Mouse (Mus musculus) thymus, postnatal 4 days (tissue): ENCODE data around the gene Antxr2.

Experiments used
- DNase-seq: peaks from one replicate; pipeline ENCODE4 v3.0.0; 2021

The Antxr2 gene

DNA sequence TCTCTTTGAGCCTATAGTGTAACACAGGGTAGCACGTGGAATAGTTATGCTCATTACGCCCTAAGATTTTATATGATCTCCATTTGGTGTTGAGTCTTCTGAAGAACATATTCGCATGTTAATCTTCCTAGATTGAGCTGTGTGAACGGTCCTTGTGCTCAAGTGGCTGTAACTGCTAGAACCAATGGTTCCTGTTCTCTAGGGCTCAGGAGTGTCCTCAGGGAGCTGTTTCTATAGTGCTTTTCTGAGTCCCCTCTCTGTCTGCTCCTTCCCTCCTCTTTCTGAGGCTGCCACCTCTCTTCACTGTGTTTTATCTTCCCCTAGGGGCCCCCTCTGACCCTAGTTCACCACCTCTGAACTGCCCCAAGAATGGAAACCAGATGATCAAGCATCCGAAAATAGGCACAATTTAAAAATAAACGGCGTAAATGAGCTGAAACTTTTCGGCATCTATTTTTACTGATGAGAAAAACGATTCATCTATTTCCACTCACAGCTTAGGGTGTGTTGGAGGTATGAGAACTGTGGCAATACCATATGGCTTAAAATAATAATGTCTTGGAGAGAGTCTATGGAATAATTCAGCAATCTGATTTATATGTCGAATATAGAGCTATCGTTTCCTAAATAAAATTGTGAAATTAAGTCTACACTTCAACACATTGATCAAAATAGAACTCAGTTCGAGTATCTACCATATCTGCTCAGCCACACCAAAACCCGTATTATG lies 124.1 kb downstream of the Antxr2 start:
- DNase-seq, result no peak

GRCm38 (mm10) chr5:97905856-97906255 lies 125.0 kb downstream of the Antxr2 start:
- no peak for DNase-seq

DNA sequence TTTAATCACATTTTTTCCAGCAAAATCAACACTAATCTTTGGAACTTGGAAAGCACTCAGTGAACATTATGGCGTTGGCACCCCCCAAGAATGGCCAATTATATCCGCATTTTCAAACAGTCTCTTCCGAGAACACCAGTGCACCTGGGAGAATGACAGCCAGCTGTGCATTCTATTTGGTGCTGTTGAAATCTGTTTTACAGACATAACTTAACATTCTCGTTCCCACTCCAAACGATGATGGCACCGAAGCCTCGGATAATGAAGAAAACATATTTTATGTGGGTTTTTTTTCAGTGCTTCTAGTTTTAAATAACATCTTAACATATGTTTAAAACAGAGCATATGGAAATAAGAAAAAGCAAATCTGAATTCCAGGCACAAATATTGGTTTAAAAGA lies 129.7 kb downstream of the Antxr2 start:
- no peak for DNase-seq

DNA sequence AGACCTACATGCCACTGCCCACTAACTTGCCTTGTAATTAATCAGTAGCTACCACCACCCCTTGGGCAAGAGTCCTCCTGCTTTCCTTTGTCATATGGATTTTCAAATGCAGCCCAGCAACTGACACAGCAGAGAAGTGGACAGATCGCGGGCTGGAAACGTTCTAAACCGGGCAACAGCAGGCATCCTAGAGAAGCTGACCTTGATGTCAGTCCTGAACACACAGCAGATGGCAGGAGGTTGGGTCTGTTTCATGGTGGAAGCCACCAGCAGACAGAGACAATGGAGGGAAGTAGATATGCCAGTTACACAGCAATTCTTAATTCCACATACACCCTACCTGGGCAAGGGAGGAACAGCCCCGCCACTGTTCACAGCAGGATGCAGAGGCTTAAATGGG lies 131.5 kb downstream of the Antxr2 start:
- DNase-seq, result no peak

DNA sequence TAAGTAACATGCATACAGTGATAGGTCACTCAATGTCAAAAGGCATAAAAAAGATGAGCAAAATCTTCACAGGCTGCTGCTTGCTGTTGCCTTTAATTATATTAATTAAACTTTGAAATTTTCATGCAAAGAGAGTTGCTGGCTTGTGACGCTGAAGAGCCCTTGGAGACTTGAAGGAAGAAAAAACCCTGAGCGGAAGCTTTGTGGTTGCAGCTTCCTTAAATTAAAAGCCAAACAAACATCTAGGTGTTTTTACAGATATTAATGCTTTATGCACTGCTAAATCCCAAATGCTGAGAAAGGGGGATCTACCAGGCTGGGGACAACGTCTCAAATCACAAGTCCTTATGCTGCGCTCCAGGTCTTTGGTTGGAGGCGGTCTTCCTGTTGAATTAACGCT lies 145.4 kb downstream of the Antxr2 start:
- DNase-seq, result no peak

- no peak for DNase-seq
Measured at GRCm38 (mm10) chr5:97884110-97884509, 146.7 kb downstream of the Antxr2 start.

GRCm38 (mm10) chr5:97881421-97881820 lies 149.4 kb downstream of the Antxr2 start:
- DNase-seq, result no peak

DNA sequence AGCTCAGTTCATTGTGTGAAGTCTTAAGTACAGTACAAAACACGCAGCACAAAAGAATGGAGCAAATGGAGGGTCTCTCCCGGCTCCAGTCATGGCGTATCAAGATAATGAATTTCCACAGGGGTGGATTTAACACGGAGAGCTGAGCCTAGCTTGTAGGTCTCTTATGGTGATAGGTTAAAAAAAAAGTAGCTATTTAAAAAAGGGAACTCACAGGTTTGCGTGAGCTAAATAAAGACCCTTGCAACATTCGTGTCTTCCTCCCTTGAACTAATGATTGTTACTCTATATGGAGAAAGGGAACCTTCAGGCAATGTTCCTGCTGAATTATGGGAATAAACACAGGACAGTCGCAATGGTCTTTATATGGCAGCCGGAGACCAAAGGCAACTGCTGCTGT lies 150.7 kb downstream of the Antxr2 start:
- no peak for DNase-seq

GRCm38 (mm10) chr5:97878871-97879270 lies 152.0 kb downstream of the Antxr2 start:
- no peak for DNase-seq

GRCm38 (mm10) chr5:97878215-97878794 lies 152.5 kb downstream of the Antxr2 start:
- DNase-seq, result no peak

- DNase-seq, result no peak
Measured at GRCm38 (mm10) chr5:97876895-97877294, 153.9 kb downstream of the Antxr2 start.

DNA sequence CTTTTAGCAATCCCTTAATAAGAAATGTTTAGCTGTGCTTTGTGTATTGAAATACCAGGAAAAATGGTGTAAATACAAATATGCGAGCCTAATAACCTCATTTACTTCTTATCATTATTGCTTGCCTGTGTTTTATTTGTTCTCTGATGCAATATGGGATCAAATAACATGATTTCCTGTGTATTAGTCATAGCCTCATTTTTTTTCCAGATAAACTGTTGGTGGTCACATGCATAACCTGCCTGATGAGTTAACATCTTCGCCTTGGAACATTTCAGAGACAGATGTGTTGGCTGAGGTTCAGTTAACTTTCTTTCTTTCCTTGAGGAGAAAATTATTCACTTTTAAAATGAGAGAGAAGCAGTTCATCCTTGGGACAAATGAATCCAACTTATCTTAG lies 162.9 kb downstream of the Antxr2 start:
- no peak for DNase-seq

- no peak for DNase-seq
Measured at GRCm38 (mm10) chr5:97866975-97867374, 163.9 kb downstream of the Antxr2 start.

DNA sequence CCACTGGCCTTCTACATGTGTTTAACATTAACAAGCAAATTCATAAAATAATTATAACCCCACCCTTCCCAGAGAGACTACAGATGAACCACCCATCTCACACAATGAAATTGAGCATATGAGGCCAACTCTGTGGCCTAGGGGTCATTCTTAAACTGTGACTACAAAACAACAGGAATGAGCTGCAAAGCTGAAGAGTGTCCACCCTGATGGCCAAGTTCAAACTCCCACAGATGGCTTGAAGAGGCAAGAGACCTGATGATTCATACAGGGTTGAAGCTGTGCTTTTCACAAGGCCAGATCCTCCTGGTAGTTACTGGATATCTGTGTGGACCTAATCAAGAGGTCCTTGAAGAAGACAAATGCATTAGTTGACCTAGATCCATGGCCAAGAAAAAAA lies 173.7 kb downstream of the Antxr2 start:
- DNase-seq, result no peak

DNA sequence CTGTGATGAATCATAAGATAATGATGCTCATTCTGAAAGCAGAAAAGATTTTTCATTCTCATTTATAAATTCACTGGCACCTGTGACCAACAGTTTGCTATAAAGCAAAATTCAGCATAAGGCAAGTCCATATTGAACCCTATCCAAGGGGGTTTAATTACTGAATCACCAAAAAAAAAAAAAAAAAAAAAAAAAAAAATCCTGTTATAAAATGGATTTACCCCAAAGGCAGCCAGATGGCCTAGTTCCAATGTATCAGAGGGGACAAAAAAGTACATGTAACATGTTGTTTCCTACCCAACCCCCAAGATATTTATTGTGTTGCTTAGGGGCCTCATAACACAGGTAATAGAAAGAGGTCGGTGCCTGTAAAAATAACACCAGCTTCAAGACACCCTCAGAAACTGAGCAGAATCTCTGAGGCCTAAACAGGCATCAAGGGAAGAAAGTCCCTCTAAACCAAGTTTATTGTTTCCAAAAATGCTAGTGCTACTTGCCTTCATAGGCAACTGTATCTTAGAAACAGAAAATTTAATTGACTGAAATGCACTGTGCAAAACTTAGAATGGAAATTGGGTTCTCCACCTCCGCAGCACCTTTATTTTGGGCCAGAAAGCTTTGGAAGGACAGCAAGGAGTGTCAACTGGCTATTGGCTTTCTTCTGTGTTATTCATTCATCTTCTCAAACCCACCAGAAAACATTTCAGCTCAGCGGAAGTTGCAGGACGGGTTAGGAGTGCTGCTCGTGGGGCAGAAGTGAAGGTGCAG lies 178.7 kb downstream of the Antxr2 start:
- no peak for DNase-seq

DNA sequence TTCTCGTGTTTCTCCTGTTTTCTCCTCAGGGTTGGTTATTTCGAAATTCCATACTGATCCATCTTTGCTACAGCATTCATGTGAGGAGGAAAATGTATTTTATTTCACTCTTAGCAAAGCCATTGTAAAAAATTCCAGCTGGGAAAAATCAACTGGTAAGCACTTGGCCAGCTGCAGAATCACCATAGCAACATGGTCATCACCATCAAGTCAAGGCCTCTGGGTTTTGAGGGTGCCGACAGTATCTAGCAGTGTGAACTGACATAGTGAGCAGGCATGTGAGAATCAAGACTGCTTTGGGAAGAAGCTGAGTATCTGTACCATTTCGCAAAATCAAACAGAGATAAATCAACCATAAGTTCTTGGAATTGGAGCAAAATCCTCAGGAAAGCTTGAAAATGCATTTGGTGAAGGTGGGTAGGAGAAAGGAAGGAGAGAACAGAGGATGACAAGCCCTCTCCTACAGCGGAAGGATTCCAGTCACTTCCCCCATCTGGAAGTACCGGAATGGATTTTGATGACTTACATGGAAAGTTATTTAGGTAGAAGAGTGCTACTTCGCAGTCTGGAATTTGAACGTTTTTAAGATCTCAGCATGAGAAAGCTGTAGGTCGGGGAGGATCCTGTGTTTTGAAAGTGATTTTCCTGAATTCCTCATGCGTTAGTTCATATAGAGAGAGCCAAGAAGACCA lies 183.5 kb downstream of the Antxr2 start:
- no peak for DNase-seq

GRCm38 (mm10) chr5:97846503-97846902 lies 184.3 kb downstream of the Antxr2 start:
- DNase-seq, result no peak

DNA sequence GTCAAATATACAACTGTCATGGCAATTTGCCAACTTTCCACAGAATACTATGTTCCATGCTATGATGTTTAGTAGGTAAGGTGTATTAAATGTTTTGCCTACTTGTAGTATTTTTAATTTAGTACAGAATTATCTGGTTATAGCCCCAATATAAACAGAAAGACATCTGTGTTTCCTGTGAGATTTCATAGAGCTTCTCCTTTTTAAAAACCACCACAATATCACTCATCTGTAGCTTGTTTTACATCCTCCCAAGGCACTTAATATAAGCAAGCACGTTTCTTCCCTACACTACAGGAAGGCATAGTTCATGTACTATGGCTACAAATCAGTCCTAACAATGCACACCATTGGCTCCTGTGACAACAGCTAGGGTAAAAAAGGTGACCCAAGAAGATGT lies 188.8 kb downstream of the Antxr2 start:
- no peak for DNase-seq

GRCm38 (mm10) chr5:97839924-97840279 lies 190.9 kb downstream of the Antxr2 start:
- no peak for DNase-seq

GRCm38 (mm10) chr5:97839271-97839923 lies 191.4 kb downstream of the Antxr2 start:
- DNase-seq, result no peak

DNA sequence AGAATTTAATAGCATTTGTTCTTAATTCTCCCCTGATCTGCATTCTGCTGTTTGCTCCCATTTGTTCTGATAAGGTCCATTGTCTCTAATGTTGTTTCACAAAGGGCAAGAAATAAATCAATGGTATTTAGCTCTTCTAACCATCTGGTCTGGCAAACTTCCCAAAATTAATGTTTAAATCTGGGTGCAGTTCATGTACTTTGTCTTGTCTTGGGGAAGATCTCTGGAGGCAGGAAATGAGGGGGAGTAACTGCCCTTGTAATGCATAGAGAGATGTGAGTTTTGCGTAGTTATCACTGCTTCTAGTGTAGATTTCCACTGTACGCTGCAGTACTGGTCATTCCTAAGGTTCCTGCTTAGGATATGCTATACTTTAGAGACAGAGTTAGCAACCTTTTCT lies 193.5 kb downstream of the Antxr2 start:
- no peak for DNase-seq

GRCm38 (mm10) chr5:97835418-97835817 lies 195.4 kb downstream of the Antxr2 start:
- DNase-seq, result no peak

- no peak for DNase-seq
Measured at GRCm38 (mm10) chr5:97834770-97835169, 196.1 kb downstream of the Antxr2 start.
